Mouse (Mus musculus): ENCODE results near the gene Slc25a25.

Gene Slc25a25

GRCm38 (mm10) chr2:32395484-32395945 lies 55.7 kb downstream of the Slc25a25 start, which contains the start of gene Ptges2:
TSS of gene Ptges2 (plus strand) at chr2:32395896.
- peak; percentile 96 for DNase-seq

GRCm38 (mm10) chr2:32394973-32395372 lies 56.3 kb downstream of the Slc25a25 start:
- DNase-seq, result peak; percentile 51

- DNase-seq, result no peak
These were observed 59.2 kb downstream of the Slc25a25 start for GRCm38 (mm10) chr2:32392063-32392462.

GRCm38 (mm10) chr2:32390871-32391270 lies 60.4 kb downstream of the Slc25a25 start:
- DNase-seq, result no peak

GRCm38 (mm10) chr2:32389157-32389556 lies 62.1 kb downstream of the Slc25a25 start:
- DNase-seq, result no peak

- no peak for DNase-seq
These were observed 63.3 kb downstream of the Slc25a25 start, which contains the start of gene Lcn2 for GRCm38 (mm10) chr2:32387706-32388490. TSS of gene Lcn2 (minus strand) at chr2:32388252.

- no peak for DNase-seq
These were observed 68.6 kb downstream of the Slc25a25 start for GRCm38 (mm10) chr2:32382689-32383088.

- peak; percentile 94 for DNase-seq
These were observed 69.4 kb downstream of the Slc25a25 start, which contains the start of gene 1110008P14Rik for GRCm38 (mm10) chr2:32381775-32382223. TSS of gene 1110008P14Rik (minus strand) at chr2:32381938.

- no peak for DNase-seq
These were observed 70.0 kb downstream of the Slc25a25 start for GRCm38 (mm10) chr2:32381141-32381774.

- no peak for DNase-seq
These were observed 71.2 kb downstream of the Slc25a25 start for GRCm38 (mm10) chr2:32380001-32380500.

GRCm38 (mm10) chr2:32376963-32377362 lies 74.3 kb downstream of the Slc25a25 start:
- DNase-seq, result no peak

- no peak for DNase-seq
These were observed 75.8 kb downstream of the Slc25a25 start for GRCm38 (mm10) chr2:32375317-32375940.

GRCm38 (mm10) chr2:32374191-32374590 lies 77.1 kb downstream of the Slc25a25 start:
- DNase-seq, result no peak

GRCm38 (mm10) chr2:32367315-32367714 lies 83.9 kb downstream of the Slc25a25 start:
- DNase-seq, result no peak

All from retina, postnatal 1 day (tissue).